Mouse (Mus musculus): ENCODE results near the gene Alkal2.

DNA sequence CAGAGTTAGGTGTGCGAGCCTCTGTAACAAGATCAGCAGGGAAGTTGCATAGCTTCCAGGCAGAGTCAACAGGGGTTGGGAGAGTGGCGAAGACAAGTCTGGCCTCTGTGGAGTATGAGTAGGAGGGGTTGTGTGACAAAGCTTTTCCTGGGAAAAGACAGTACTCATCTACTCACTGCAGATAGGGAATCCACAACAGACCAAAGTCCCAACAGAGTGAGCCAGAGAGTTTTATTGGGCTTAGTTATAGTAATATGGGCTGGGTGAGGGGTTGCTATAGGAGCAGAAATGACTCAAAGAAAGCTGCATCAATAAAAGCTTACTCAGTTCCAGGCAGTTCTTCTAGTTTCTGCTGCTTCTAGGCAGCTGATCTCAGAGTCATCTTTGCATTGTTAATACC lies 49.2 kb downstream of the Alkal2 start:
- TF ChIP-seq GATA1 (IDR thresholded peaks at IDR 0.05; ENCODE audit: low read length) (no peak), TAL1 (IDR thresholded peaks at IDR 0.05; ENCODE audit: low read length) (no peak)

Measured in erythroblast, embryonic 14.5 days (primary cell).